Mouse (Mus musculus): ENCODE measurements at regions not wholly inside any gene's neighbourhood (a gene's known extent, or its start where the extent isn't known, plus 50 kb on each side); places are given as distances from the start of the nearest gene placed in this dataset.
A peak's percentile ranks its signal among the peaks of the same experiment; 100 is the strongest.

DNA sequence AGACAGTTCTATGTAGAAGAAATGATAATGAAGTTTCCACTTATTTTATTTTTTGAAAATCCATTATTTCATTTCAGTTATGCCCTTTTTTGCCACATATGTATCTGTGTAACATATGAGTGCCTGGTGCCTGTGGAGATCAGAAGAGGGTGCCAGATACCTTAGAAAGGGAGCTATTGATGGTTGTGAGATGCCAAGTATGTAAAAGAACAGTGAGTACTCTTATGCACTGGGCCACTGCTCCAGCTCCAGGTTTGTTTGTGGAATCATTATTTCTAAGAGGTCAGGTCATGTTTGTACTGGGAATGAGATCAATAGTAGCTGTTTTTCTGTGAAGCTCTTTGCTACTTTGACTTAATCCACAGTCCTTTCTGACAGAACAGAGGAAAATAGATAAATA is 68.1 kb downstream of the Cenpw start:
- no peak for DNase-seq (ENCODE audit: low spot score in 2 of 2)

DNA sequence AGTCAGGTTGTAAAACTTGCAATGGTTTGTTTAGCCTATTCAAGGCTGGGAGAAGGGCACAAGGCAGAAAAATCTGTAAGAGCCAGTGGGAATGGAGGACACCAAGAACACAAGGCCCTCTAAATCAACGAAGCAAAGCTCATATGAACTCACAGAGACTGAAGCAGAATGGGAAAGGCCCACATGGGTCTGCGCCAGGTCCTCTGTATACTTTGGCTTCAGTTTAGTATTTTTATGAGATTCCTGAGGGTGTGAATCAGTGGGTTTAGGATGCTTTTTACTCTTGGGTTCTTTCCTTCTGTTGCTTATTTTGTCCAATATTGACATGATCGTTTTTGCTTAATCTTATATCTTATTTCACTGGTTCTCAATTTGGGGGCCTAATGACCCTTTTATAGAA is 90.0 kb downstream of the Cenpw start:
- no peak for DNase-seq (ENCODE audit: low spot score in 2 of 2)

GRCm38 (mm10) chr10:30102443-30102842 is 97.9 kb downstream of the Cenpw start:
- DNase-seq (ENCODE audit: low spot score in 2 of 2): no peak

- DNase-seq (ENCODE audit: low spot score in 2 of 2): no peak
Observed at GRCm38 (mm10) chr10:30094603-30095002, 105.8 kb downstream of the Cenpw start.

DNA sequence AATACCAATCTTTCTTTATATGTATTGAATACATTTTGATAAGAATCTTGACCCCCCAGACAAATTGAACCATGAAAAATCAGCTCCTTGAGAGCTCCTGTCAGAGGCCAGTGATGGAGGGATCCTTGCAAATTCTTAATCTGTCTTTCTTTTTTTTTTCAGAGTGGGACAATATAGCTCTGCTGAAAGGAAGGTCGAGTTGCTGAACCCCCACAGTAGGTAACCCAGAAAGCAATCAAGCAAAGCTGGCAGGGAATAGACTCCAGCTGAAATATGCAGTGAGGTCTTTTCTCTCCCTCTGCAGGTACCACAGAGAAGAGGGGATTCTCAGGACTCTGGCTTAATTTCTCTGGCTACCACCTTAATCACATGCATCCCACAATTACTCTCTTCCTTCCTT is 108.8 kb downstream of the Cenpw start:
- DNase-seq (ENCODE audit: low spot score in 2 of 2): no peak

DNA sequence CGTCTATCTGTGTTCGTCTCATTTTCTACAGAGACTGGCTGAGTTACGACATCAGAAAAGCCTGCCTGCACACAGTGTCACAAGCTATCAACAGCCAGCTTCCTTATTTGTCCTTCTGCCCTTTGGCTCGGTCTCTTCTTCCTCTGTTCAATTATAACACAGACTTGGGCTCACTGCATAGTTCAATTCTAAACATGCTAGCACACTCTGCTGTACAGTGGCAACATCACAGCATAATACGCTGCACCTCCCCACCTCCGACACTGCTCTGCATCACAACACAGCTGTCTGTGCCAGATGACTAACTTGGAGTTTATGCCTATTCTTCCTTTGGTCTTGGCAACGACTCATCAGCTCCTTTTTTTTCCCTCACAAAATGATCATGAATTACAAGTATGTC is 111.0 kb downstream of the Cenpw start:
- peak in 1 of 2 experiments; percentile 1 for DNase-seq (ENCODE audit: low spot score in 2 of 2)

DNA sequence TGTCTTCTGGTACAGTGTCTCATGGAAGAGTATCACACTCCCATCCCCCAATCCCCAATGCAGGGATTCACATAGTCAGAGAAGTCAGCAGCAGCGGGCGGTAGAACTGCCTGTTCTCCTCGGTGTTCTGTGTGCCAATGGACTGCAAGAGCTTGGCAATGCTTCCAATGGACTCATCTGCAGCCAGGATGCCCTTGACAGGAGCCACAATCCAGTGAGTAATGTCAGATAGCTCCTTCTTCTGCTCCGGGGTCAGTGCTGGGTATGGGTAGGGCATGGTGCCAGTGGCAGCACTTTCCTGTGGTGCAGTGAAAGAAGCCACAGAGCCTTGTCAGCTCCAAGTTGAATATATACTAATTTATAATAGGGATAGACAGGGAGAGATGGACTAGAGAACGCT is 115.3 kb downstream of the Cenpw start:
- no peak for DNase-seq (ENCODE audit: low spot score in 2 of 2)

DNA sequence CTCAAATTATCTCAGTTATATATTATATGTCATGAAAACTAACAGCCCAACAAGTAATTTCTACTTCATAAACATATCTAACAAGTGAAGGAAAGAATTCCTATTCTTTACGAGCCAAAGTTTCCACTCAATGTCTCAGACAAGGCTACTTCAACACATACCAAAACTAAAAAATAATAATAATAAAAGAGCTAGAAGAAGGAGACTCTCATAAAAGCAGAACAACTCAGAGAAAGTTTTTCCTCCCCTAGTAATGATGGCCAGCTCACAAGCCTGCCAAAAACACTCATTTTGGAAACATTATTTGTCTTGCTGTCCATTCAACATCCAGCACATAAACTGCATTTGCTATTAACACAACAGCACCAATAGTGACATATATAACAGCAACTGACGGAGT is 133.7 kb downstream of the Cenpw start:
- DNase-seq (ENCODE audit: low spot score in 2 of 2): no peak

GRCm38 (mm10) chr10:30030621-30031020 is 169.7 kb downstream of the Cenpw start:
- DNase-seq (ENCODE audit: low spot score in 2 of 2): no peak

GRCm38 (mm10) chr10:30002950-30003636 is 197.3 kb downstream of the Cenpw start:
- peak in 1 of 2 experiments; percentile 1 for DNase-seq (ENCODE audit: low spot score in 2 of 2)

DNA sequence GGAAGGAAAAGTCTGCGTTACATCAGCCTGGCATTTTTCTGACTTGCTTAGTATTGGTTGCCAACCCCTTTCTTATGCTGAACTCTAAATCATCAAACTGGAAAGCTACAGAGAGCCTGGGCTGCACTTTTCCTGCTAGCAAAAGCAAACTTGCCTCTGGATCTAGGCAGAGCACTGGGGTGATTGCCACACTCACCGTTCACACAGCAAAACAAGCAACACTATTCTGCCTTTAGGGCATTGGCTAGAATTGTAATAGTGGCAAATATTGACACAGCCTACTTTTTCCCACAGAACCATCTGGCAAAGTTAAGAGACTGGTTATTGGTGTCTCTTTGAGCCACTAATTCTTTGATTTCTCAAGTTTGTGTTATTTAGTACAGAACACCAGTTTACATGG is 199.5 kb downstream of the Cenpw start:
- no peak for DNase-seq (ENCODE audit: low spot score in 2 of 2)

DNA sequence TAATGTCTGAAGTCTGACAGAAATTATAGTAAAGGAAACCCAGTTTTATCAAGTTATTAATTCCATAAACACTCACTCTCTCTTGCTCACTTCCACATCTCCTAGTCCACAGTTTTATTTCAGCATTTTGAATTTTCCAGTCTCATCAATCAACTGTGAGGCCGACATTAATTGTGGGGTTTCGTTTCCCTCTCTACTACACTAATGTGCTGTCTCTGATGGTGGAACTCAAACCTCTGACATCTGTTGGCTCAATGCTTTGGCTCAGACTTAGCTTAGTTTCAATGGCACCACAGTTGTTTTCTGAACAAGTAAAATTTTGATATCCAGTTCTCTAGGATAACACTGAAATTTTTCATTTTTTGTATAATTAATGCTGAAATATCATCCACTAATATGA is 218.8 kb downstream of the Cenpw start:
- DNase-seq (ENCODE audit: low spot score in 2 of 2): no peak
